Mouse (Mus musculus) myocyte (in vitro differentiated cells): ENCODE measurements around the gene Fbxl5. TPM values are rescaled to one million over a fixed set of nuclear protein-coding genes. Genes with fewer than 3 reads are reported as not detected.

Experiments used
- H3K27me3 ChIP-seq: one replicate; pipeline ENCODE4 v1.6.1; 2011; ENCODE audit not compliant: control insufficient read depth, insufficient read depth, insufficient read length
- H3K36me3 ChIP-seq: one replicate; pipeline ENCODE4 v1.6.1; 2011; ENCODE audit not compliant: control insufficient read depth, insufficient read depth
- H3K4me2 ChIP-seq: one replicate; pipeline ENCODE4 v1.6.1; 2011; ENCODE audit warnings: low read depth, control low read depth
- H3K4me3 ChIP-seq: one replicate; pipeline ENCODE4 v1.5.1; 2011; ENCODE audit warnings: mild to moderate bottlenecking, control low read depth, moderate library complexity
- H3K79me2 ChIP-seq: one replicate; pipeline ENCODE4 v1.6.1; 2011; ENCODE audit not compliant: control insufficient read depth, insufficient read depth
- H3ac ChIP-seq: one replicate; pipeline ENCODE4 v1.6.1; 2011; ENCODE audit not compliant: control insufficient read depth, insufficient read length
- CEBPB ChIP-seq: IDR thresholded peaks from 2 replicates; pipeline ENCODE4 v1.6.1; 2011; ENCODE audit warnings: mild to moderate bottlenecking, moderate library complexity; ENCODE audit not compliant: poor library complexity, insufficient read depth, severe bottlenecking
- E2F4 ChIP-seq: IDR thresholded peaks from one replicate; pipeline ENCODE4 v1.6.1; 2011; ENCODE audit warnings: mild to moderate bottlenecking, control low read depth, moderate library complexity; ENCODE audit not compliant: insufficient read depth
- MAX ChIP-seq: IDR thresholded peaks from one replicate; pipeline ENCODE4 v1.6.1; 2011; ENCODE audit warnings: low read depth, mild to moderate bottlenecking, control low read depth
- MYOD1 ChIP-seq, 3 experiments: IDR thresholded peaks; one replicate each; pipeline ENCODE4 v1.6.1; 2011; ENCODE audit warnings: control low read depth in 2 of 3, low read depth in 2 of 3, mild to moderate bottlenecking in 2 of 3, moderate library complexity in 1 of 3; ENCODE audit not compliant: insufficient read length in 2 of 3, control insufficient read depth in 1 of 3
- MYOG ChIP-seq, 3 experiments: IDR thresholded peaks; one replicate each; pipeline ENCODE4 v1.6.1; 2011; ENCODE audit warnings: control low read depth in 2 of 3, low read depth in 2 of 3, mild to moderate bottlenecking in 2 of 3; ENCODE audit not compliant: insufficient read length in 2 of 3, control insufficient read depth in 1 of 3, insufficient read depth in 1 of 3
- POLR2A ChIP-seq: IDR thresholded peaks from one replicate; pipeline ENCODE4 v1.6.1; 2011; ENCODE audit warnings: low read depth, mild to moderate bottlenecking, control low read depth, moderate library complexity; ENCODE audit not compliant: insufficient read length
- POLR2AphosphoS2 ChIP-seq: IDR thresholded peaks from one replicate; pipeline ENCODE4 v1.6.1; 2011; ENCODE audit warnings: low read depth, control low read depth; ENCODE audit not compliant: insufficient read length
- REST ChIP-seq: IDR thresholded peaks from one replicate; pipeline ENCODE4 v1.6.1; 2011; ENCODE audit warnings: mild to moderate bottlenecking, control low read depth, moderate library complexity; ENCODE audit not compliant: insufficient read depth, insufficient read length
- SRF ChIP-seq: IDR thresholded peaks from one replicate; pipeline ENCODE4 v1.6.1; 2011; ENCODE audit warnings: low read depth; ENCODE audit not compliant: control insufficient read depth, insufficient read length
- TCF12 ChIP-seq: IDR thresholded peaks from one replicate; pipeline ENCODE4 v1.6.1; 2011; ENCODE audit warnings: mild to moderate bottlenecking, control low read depth; ENCODE audit not compliant: poor library complexity, insufficient read depth, severe bottlenecking
- TCF3 ChIP-seq: IDR thresholded peaks from one replicate; pipeline ENCODE4 v1.6.1; 2011; ENCODE audit warnings: low read depth, control low read depth; ENCODE audit not compliant: insufficient read length
- USF1 ChIP-seq: IDR thresholded peaks from one replicate; pipeline ENCODE4 v1.6.1; 2011; ENCODE audit warnings: low read depth, mild to moderate bottlenecking, control low read depth, moderate library complexity
- polyA plus RNA-seq: library from polyadenylated mRNA; unstranded; fragments of >200 nt; fragmentation: generic; extraction: Trizol; gene quantifications from one replicate; pipeline ENCODE4 v1.2.1, GENCODE M21; 2012; ENCODE audit warnings: missing spikeins

The Fbxl5 gene
- polyA plus RNA-seq, 1 experiment: 16.2 TPM

GRCm38 (mm10) chr5:43814536-43814935 lies 6.9 kb downstream of the Fbxl5 start:
- Histone ChIP-seq H3K36me3 (no peaks in the 10 kb centered on the region), H3K79me2 (no peaks in the 10 kb centered on the region), H3K27me3 (no peaks in the 10 kb centered on the region), H3K4me3 (peak overlapping the region; percentile 21), H3K4me2 (no peak overlapping the region), H3ac (no peak overlapping the region)
- TF ChIP-seq MYOD1 (IDR thresholded peaks at IDR 0.05; ENCODE audit: control insufficient read depth in 1 of 3, insufficient read length in 2 of 3, low read depth in 2 of 3): peak in 1 of 3 experiments; percentile 51
- TF ChIP-seq MYOG (IDR thresholded peaks at IDR 0.05; ENCODE audit: control insufficient read depth in 1 of 3, insufficient read depth in 1 of 3, insufficient read length in 2 of 3, low read depth in 2 of 3): peak in 1 of 3 experiments; percentile 13
- no peak for TF ChIP-seq E2F4

- no peak for TF ChIP-seq USF1
- TF ChIP-seq TCF12: no peak
- TF ChIP-seq SRF: no peak
- no peak for TF ChIP-seq TCF3
- no peak for TF ChIP-seq MYOG (IDR thresholded peaks at IDR 0.05; ENCODE audit: control insufficient read depth in 1 of 3, insufficient read depth in 1 of 3, insufficient read length in 2 of 3, low read depth in 2 of 3)
- TF ChIP-seq MYOD1 (IDR thresholded peaks at IDR 0.05; ENCODE audit: control insufficient read depth in 1 of 3, insufficient read length in 2 of 3, low read depth in 2 of 3): no peak
- no peak for TF ChIP-seq REST
- no peak for TF ChIP-seq POLR2A
- TF ChIP-seq POLR2AphosphoS2: no peak
- no peak overlapping the region for H3ac ChIP-seq
- no peak overlapping the region for H3K4me2 ChIP-seq
- no peak overlapping the region for H3K4me3 ChIP-seq
- no peaks in the 10 kb centered on the region for H3K36me3 ChIP-seq
- no peaks in the 10 kb centered on the region for H3K79me2 ChIP-seq
- no peaks in the 10 kb centered on the region for H3K27me3 ChIP-seq
Measured at GRCm38 (mm10) chr5:43810427-43811062, 10.9 kb downstream of the Fbxl5 start.

- H3K27me3 ChIP-seq: no peaks in the 10 kb centered on the region
- no peaks in the 10 kb centered on the region for H3K79me2 ChIP-seq
- peak overlapping the region; percentile 48 for H3ac ChIP-seq
- no peaks in the 10 kb centered on the region for H3K36me3 ChIP-seq
- no peak for TF ChIP-seq CEBPB
- TF ChIP-seq MYOG (IDR thresholded peaks at IDR 0.05; ENCODE audit: control insufficient read depth in 1 of 3, insufficient read depth in 1 of 3, insufficient read length in 2 of 3, low read depth in 2 of 3): peak in 2 of 3 experiments; percentile 64 to 73
- TF ChIP-seq POLR2AphosphoS2: peak; percentile 71
- TF ChIP-seq MYOD1 (IDR thresholded peaks at IDR 0.05; ENCODE audit: control insufficient read depth in 1 of 3, insufficient read length in 2 of 3, low read depth in 2 of 3): peak in 2 of 3 experiments; percentile 64 to 83
- TF ChIP-seq TCF3: no peak
- no peak for TF ChIP-seq SRF
- TF ChIP-seq POLR2A: peak; percentile 76
- no peak for TF ChIP-seq TCF12
- no peak for TF ChIP-seq MAX
- peak; percentile 28 for TF ChIP-seq E2F4
- peak overlapping the region; percentile 71 for H3K4me2 ChIP-seq
- H3K4me3 ChIP-seq: peak overlapping the region; percentile 17
Measured at GRCm38 (mm10) chr5:43807744-43808696, 13.4 kb downstream of the Fbxl5 start.

GRCm38 (mm10) chr5:43806914-43807313 lies 14.5 kb downstream of the Fbxl5 start:
- Histone ChIP-seq H3K27me3 (no peaks in the 10 kb centered on the region), H3K4me3 (no peak overlapping the region), H3ac (no peak overlapping the region), H3K4me2 (no peak overlapping the region), H3K79me2 (no peaks in the 10 kb centered on the region), H3K36me3 (no peaks in the 10 kb centered on the region)
- TF ChIP-seq USF1: no peak
- no peak for TF ChIP-seq E2F4
- TF ChIP-seq MYOG (IDR thresholded peaks at IDR 0.05; ENCODE audit: control insufficient read depth in 1 of 3, insufficient read depth in 1 of 3, insufficient read length in 2 of 3, low read depth in 2 of 3): no peak
- no peak for TF ChIP-seq MYOD1 (IDR thresholded peaks at IDR 0.05; ENCODE audit: control insufficient read depth in 1 of 3, insufficient read length in 2 of 3, low read depth in 2 of 3)

- no peak for TF ChIP-seq MAX
- no peak for TF ChIP-seq E2F4
- TF ChIP-seq SRF: no peak
- no peak for TF ChIP-seq TCF3
- TF ChIP-seq CEBPB: no peak
- no peak for TF ChIP-seq MYOD1 (IDR thresholded peaks at IDR 0.05; ENCODE audit: control insufficient read depth in 1 of 3, insufficient read length in 2 of 3, low read depth in 2 of 3)
- TF ChIP-seq USF1: no peak
- H3ac ChIP-seq: no peak overlapping the region
- H3K4me2 ChIP-seq: no peak overlapping the region
- H3K36me3 ChIP-seq: no peaks in the 10 kb centered on the region
- no peaks in the 10 kb centered on the region for H3K27me3 ChIP-seq
- no peak overlapping the region for H3K4me3 ChIP-seq
- H3K79me2 ChIP-seq: no peaks in the 10 kb centered on the region
Measured at GRCm38 (mm10) chr5:43806340-43806739, 15.1 kb downstream of the Fbxl5 start.
